Comparison of ENCODE assay signal across 23 mouse cellular contexts in the genomic region with DNA sequence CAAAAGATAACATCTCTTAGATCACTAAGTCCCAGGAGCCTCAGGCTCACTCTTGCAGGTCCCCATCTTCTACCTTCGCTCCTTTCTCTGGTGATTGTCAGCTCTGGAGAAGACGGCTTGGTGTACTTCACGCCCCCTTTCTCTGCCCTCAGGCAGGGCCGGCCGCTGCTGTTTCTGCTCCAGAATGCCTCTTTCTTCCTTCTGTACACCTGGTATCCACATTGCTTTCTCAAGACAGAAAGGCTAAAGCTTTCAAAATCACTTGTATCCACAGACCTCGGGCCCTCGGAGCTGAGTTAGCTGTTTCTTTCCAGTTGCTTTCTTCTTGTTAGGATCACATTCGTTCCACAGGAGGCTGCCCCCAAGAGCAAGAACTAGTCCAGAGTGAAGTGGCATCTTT.
"Had no signal": no experiment of that assay in that cellular context is flagged by ENCODE, and none has a peak within 500 bp of the region (broad histone marks: within the 10 kb centered on the region; RNA-seq: fewer than 3 reads in every experiment).

No protein-coding gene starts in this region.

- H3K9me3 ChIP-seq: limb, embryonic 12.5 days; liver, embryonic 12.5 days; liver, embryonic 15.5 days; lung, embryonic 15.5 days; megakaryocyte, embryonic 14.5 days; midbrain, embryonic 10.5 days; midbrain, embryonic 13.5 days; neural tube, embryonic 13.5 days; stomach, embryonic 15.5 days had no signal

- DNase-seq: kidney, postnatal 25 days; layer of hippocampus, adult 9-11 months; liver; lung, adult 18-20 months; lung, postnatal 10 days; lung, postnatal 36 days; right cerebral cortex, postnatal 25 days; spleen, adult 18-20 months; thymus, adult 18-20 months; thymus, postnatal 36 days had no signal

- ATAC-seq: liver, embryonic 12.5 days; midbrain, embryonic 13.5 days; midbrain, embryonic 16.5 days had no signal

- H3K4me3 ChIP-seq: layer of hippocampus, adult 2 months; limb, embryonic 12.5 days; liver, embryonic 12.5 days; liver, embryonic 15.5 days; lung, embryonic 15.5 days; megakaryocyte, embryonic 14.5 days; midbrain, embryonic 10.5 days; midbrain, embryonic 13.5 days; myocyte; neural tube, embryonic 13.5 days; stomach, embryonic 15.5 days had no signal

- H3K27me3 ChIP-seq: liver, embryonic 12.5 days; liver, embryonic 15.5 days; lung, embryonic 15.5 days; megakaryocyte, embryonic 14.5 days; neural tube, embryonic 13.5 days; stomach, embryonic 15.5 days had no signal

- H3K27ac ChIP-seq: kidney, postnatal 0 days; layer of hippocampus, adult 2 months; limb, embryonic 12.5 days; liver, embryonic 12.5 days; liver, embryonic 15.5 days; lung, embryonic 15.5 days; midbrain, embryonic 10.5 days; midbrain, embryonic 13.5 days; neural tube, embryonic 13.5 days; stomach, embryonic 15.5 days had no signal

- H3K9ac ChIP-seq: limb, embryonic 12.5 days; liver, embryonic 12.5 days; liver, embryonic 15.5 days; lung, embryonic 15.5 days; midbrain, embryonic 13.5 days; neural tube, embryonic 13.5 days; stomach, embryonic 15.5 days had no signal

- H3K36me3 ChIP-seq: limb, embryonic 12.5 days; liver, embryonic 12.5 days; liver, embryonic 15.5 days; lung, embryonic 15.5 days; midbrain, embryonic 10.5 days; midbrain, embryonic 13.5 days; neural tube, embryonic 13.5 days; stomach, embryonic 15.5 days had no signal

- H3K4me2 ChIP-seq: limb, embryonic 12.5 days; liver, embryonic 12.5 days; liver, embryonic 15.5 days; lung, embryonic 15.5 days; midbrain, embryonic 13.5 days; neural tube, embryonic 13.5 days; stomach, embryonic 15.5 days had no signal

- H3K4me1 ChIP-seq: liver, embryonic 12.5 days; liver, embryonic 15.5 days; lung, embryonic 15.5 days; megakaryocyte, embryonic 14.5 days; midbrain, embryonic 13.5 days; stomach, embryonic 15.5 days had no signal
